Mouse (Mus musculus) small intestine, adult 2 months (tissue): ENCODE results near the gene Mylk3.

Experiments
- CTCF ChIP-seq: fragments of 200-500 bp; IDR thresholded peaks from 2 replicates; pipeline ENCODE4 v1.5.1; 2012; ENCODE audit warnings: low read depth, mild to moderate bottlenecking, control low read depth, inconsistent platforms, low read length, moderate library complexity, mixed read lengths; ENCODE audit not compliant: insufficient replicate concordance, insufficient read length; ENCODE audit errors: extremely low read depth
- POLR2A ChIP-seq: fragments of 200-500 bp; IDR thresholded peaks from 2 replicates; pipeline ENCODE4 v1.6.1; 2012; ENCODE audit warnings: low read depth, mild to moderate bottlenecking, control low read depth, inconsistent platforms, low read length, moderate library complexity

GRCm38 (mm10) chr8:85362211-85362610 is 23.9 kb downstream of the Mylk3 start:
- TF ChIP-seq CTCF (no peak), POLR2A (no peak)
